Mouse (Mus musculus) liver, embryonic 14.5 days (tissue): ENCODE data around the gene D030056L22Rik.

Source experiments
- CTCF ChIP-seq: IDR thresholded peaks from 2 replicates; pipeline ENCODE4 v1.5.1; 2016; ENCODE audit warnings: antibody characterized with exemption, low read depth, control low read depth
- EP300 ChIP-seq: IDR thresholded peaks from 2 replicates; pipeline ENCODE4 v1.6.1; 2016; ENCODE audit warnings: antibody characterized with exemption, low read depth

DNA sequence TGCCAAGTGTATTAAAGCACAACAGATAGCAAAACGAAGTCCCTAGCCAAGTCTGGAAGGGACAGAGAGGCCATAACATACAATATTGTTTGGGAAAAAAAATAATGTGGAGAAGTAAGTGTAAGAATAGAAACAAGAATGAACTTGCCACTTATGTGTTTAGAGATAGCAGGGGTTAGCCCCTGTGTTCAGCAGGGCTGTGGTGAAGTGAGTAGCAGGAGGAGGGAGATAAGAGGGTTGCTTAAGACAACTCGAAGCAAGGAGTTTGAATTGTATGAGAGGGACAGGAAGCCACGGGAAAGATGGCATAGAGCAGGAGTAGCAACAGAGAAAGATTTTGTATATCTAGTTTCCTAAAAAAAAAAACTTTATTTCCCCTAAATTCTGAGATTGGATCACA is 20.8 kb upstream of the D030056L22Rik start:
- TF ChIP-seq CTCF (no peak), EP300 (peak; percentile 90)
